Mouse (Mus musculus) frontal cortex, postnatal 36 days (tissue): ENCODE data around the gene Zc3hav1.

Experiments
- DNase-seq, 2 experiments: peaks; one replicate each; pipeline ENCODE4 v3.0.0; 2022; ENCODE audit warnings: low spot score in 2 of 2

Zc3hav1 gene

DNA sequence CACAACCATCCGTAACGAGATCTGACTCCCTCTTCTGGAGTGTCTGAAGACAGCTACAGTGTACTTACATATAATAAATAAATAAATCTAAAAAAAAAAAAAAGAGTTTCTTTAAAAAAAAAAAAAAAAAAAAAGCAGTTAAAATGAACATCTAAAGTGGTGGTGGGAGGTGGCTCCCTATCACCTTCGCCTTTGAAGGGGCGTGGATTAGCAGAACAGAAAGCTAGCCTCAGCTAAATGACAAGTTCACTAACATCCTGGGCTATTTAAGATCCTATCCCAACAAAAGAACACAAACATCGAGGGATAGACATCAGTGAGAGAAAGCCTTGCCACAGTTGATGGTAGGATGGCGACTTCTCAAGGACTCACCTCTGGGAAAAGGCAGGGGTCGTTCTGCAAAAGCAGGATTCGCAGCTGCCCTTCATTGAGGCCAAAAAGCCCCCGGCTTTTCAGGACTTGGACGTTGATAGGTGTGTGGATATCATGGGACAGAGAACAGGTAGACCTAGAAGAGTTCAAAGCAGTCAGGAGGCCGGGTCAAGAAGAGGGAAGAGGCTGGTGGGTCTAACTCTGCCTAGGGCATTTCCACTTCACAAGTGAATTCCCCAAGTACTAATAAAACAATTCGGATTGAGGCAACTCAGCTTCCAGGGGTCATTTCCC lies 56.7 kb downstream of the Zc3hav1 start:
- DNase-seq: no peak

- no peak for DNase-seq
Measured at GRCm38 (mm10) chr6:38293708-38294107, 60.7 kb downstream of the Zc3hav1 start.

DNA sequence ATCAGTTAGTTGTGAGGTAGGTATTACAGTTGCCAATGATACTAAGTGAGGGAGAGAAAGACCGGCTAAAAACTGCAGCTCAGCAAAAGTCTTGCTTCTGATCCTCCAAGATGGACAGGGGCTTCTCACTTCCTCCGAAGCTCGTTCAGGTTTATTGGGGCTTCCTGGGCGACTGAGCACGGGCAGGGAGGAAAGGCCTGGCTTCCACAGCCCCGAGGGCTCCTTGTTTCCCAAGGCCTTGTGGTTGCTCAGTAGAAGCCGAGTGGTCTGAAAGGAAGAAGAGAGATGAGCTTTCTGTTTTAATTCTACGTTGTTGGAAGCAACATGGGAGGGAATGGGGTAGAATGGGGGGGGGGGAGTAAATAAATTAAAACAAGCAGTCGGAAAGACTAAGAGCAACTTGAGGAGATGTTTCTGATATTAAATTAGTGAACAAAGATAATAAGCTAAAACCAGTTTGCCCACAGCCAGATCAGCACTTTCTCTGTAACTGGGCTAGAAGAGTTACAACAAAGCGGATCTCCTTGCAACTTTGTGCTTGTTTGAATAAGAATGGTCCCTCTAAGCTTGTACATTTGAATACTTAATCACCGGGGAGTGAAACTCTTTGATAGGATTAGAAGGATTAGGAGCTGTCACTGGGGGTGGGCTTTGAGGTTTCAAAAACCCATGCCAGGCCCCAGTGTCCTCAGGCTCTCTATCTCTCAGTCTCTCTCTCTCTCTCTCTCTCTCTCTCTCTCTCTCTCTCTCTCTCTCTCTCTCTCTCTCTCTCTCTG lies 61.3 kb downstream of the Zc3hav1 start:
- DNase-seq: no peak

DNA sequence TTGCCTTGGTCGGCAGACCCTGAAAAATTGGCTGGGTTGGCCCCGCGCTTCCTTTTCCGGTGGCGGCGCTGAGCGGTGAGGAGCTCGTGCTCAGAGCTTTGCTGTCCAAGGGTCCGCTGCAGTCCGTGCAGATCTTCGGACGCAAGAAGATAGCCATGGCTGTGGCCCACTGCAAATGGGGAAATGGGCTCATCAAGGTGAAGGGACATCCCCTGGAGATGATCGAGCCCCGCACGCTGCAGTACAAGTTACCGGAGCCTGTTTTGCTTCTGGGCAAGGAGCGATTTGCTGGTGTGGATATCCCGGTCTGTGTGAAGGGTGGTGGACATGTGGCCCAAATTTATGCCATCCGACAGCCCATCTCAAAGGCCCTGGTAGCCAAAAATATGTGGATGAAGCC lies 70.0 kb downstream of the Zc3hav1 start:
- no peak for DNase-seq

- no peak for DNase-seq
Measured at GRCm38 (mm10) chr6:38264466-38264865, 89.9 kb downstream of the Zc3hav1 start.

GRCm38 (mm10) chr6:38263393-38264159 lies 90.8 kb downstream of the Zc3hav1 start:
- DNase-seq: peak; percentile 75 to 85

GRCm38 (mm10) chr6:38261877-38262276 lies 92.5 kb downstream of the Zc3hav1 start:
- DNase-seq: no peak

GRCm38 (mm10) chr6:38257506-38257905 lies 96.9 kb downstream of the Zc3hav1 start:
- no peak for DNase-seq

DNA sequence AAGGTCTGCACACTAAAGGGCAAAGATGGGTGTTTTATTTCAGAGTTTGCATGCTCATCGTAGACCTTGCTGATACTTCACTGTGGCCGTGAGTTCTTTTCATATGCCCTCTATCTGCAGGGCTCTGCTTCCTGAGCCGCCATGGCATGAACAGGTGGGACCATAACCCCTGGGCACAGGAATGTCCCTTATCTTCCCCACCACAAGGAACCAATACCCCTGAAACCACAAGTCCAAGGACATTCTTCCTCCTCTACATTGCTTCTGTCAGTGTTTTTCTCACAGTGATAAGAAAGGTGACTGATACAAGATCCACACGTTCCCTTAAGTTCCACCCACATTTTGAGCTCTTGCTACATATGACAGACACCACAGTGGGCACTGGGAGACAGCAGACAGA lies 97.6 kb downstream of the Zc3hav1 start:
- DNase-seq: no peak

DNA sequence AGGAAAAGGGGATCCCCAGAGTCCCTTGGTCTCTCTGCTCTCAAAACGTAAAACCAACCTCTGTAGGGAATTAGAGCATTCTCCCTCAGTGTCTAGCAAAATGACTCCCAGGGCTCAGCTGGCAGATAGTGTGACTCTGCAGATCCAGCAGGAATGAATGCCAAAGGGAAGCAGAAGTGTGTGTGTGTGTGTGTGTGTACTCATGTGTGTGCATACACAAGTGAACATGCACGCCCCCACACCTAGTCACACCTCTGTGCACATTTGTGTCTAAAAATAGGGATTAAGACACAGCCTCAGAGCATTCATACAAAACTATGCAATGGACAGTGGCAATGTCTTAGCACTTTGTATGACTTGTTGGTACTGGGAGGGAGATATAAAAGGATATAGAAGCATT lies 98.6 kb downstream of the Zc3hav1 start:
- no peak for DNase-seq
